Mouse (Mus musculus): ENCODE data around the gene Kif1bp. TPM values are rescaled to one million over a fixed set of nuclear protein-coding genes. Genes with fewer than 3 reads are reported as not detected.
"Not testable (repeated sequence)": the region's sequence is repeated elsewhere in the genome, so short reads cannot be mapped to it uniquely, and the experiment has no call there.

Gene Kif1bp
- polyA plus RNA-seq, 1 experiment from 2014 or later = 12.9 TPM

DNA sequence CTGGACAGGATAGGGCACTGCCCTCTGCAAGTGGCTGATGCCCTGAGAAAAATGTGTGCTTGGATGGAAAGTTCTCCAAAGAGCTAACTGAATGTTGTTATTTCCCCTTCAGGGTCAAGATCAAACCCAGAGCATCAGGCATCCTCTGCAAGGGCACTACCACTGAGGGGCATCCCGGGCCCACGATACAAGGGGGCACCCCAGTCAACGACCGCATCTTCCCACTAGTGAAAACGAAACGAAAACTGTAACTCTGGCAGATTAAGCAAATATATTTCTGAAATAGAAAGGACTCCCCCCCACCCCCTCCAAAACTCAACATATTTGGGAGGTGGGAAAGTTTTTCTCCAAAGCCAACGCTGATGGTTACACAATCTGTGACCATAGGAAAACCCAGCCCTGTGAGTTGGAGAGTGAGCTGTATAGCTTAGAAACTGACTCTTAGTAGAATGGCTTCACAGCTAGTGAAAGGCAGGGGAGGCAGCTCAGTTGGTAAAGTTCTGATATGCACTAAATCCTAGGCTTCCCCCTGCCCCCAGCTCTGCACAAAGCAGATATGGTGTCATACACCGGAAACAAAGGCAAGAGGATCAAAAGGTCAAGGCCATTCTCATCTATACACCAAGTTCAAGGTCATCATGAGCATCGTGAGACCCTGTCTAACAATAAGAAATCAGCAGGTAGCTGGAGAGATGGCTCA is 77.2 kb downstream of the Kif1bp start:
- Histone ChIP-seq H3K4me1 (replicated peaks) (peaks cover 56% of the 10 kb centered on the region), H3K36me3 (no peaks in the 10 kb centered on the region), H3K27ac (peak overlapping the region; percentile 31), H3K9me3 (replicated peaks) (no peaks in the 10 kb centered on the region), H3K4me3 (replicated peaks) (no peak overlapping the region), H3K27me3 (no peaks in the 10 kb centered on the region), H3K9ac (no peak overlapping the region), H3K4me2 (0 out of 2 replicates have a peak overlapping the region, but pooled peaks have one; percentile 19)
- WGBS (ENCODE audit: insufficient replicate concordance) = 63% methylated on average over 9 of the region's 9 CpGs
- DNase-seq = no peak
- no peak for ATAC-seq (ENCODE audit: low read depth)

GRCm38 (mm10) chr10:62500088-62500915 is 78.0 kb downstream of the Kif1bp start:
- no peak overlapping the region for H3K9ac ChIP-seq
- no peak for ATAC-seq (ENCODE audit: low read depth)
- DNase-seq = peak; percentile 43
- 0 out of 2 replicates have a peak overlapping the region, but pooled peaks have one; percentile 19 for H3K4me2 ChIP-seq
- 20% methylated on average over 15 of the region's 15 CpGs for WGBS (ENCODE audit: insufficient replicate concordance)
- H3K4me1 ChIP-seq (replicated peaks) = peaks cover 49% of the 10 kb centered on the region
- no peak overlapping the region for H3K4me3 ChIP-seq (replicated peaks)
- H3K27ac ChIP-seq = no peak overlapping the region
- H3K9me3 ChIP-seq (replicated peaks) = no peaks in the 10 kb centered on the region
- 0 out of 2 replicates have a peak, but pooled peaks cover 4% of the 10 kb centered on the region for H3K36me3 ChIP-seq
- no peaks in the 10 kb centered on the region for H3K27me3 ChIP-seq

GRCm38 (mm10) chr10:62491681-62492080 is 86.6 kb downstream of the Kif1bp start:
- H3K9ac ChIP-seq; H3K27ac ChIP-seq; H3K27me3 ChIP-seq; H3K4me2 ChIP-seq; H3K9me3 ChIP-seq (replicated peaks); DNase-seq; H3K4me3 ChIP-seq (replicated peaks); H3K36me3 ChIP-seq; ATAC-seq (ENCODE audit: low read depth): not testable (repeated sequence)
- 71% methylated on average over 3 of the region's 3 CpGs for WGBS (ENCODE audit: insufficient replicate concordance)
- peaks cover 20% of the 10 kb centered on the region for H3K4me1 ChIP-seq (replicated peaks)

Other genes starting within 250 kb of the Kif1bp start
- 88.4 and 108 TPM in 2 replicates for gene Hk1, start 198.5 kb downstream of the Kif1bp start, polyA plus RNA-seq (2015; fragmentation: Nextera tagmentation; extraction: Ambion mirVana)
- gene Hkdc1, start 156.0 kb downstream of the Kif1bp start, polyA plus RNA-seq (2015; fragmentation: Nextera tagmentation; extraction: Ambion mirVana) = 5.9 and 7.4 TPM in 2 replicates
- gene 4930507D05Rik, start 129.0 kb downstream of the Kif1bp start, polyA plus RNA-seq (2015; fragmentation: Nextera tagmentation; extraction: Ambion mirVana) = 0.21 and 0.23 TPM in 2 replicates
- 20.0 and 22.6 TPM in 2 replicates for gene Supv3l1, start 128.7 kb downstream of the Kif1bp start, polyA plus RNA-seq (2015; fragmentation: Nextera tagmentation; extraction: Ambion mirVana)
- 49.1 and 67.3 TPM in 2 replicates for gene Vps26a, start 91.7 kb downstream of the Kif1bp start, polyA plus RNA-seq (2015; fragmentation: Nextera tagmentation; extraction: Ambion mirVana)
- 67.1 and 71.8 TPM in 2 replicates for gene Srgn, start 51.0 kb downstream of the Kif1bp start, polyA plus RNA-seq (2015; fragmentation: Nextera tagmentation; extraction: Ambion mirVana)
- 26.3 and 32.2 TPM in 2 replicates for gene Ddx21, start 23.8 kb upstream of the Kif1bp start, polyA plus RNA-seq (2015; fragmentation: Nextera tagmentation; extraction: Ambion mirVana)
- 39.3 and 50.7 TPM in 2 replicates for gene Ddx50, start 72.8 kb upstream of the Kif1bp start, polyA plus RNA-seq (2015; fragmentation: Nextera tagmentation; extraction: Ambion mirVana)
- gene Stox1, start 147.7 kb upstream of the Kif1bp start, polyA plus RNA-seq (2015; fragmentation: Nextera tagmentation; extraction: Ambion mirVana) = 0.30 and 0.42 TPM in 2 replicates
- 56.2 and 68.4 TPM in 2 replicates for gene Ccar1, start 213.8 kb upstream of the Kif1bp start, polyA plus RNA-seq (2015; fragmentation: Nextera tagmentation; extraction: Ambion mirVana)

All from liver, embryonic 13.5 days (tissue).